Mouse (Mus musculus) kidney, adult 11 months (tissue): ENCODE measurements at regions not wholly inside any gene's neighbourhood (a gene's known extent, or its start where the extent isn't known, plus 50 kb on each side); places are given as distances from the start of the nearest gene placed in this dataset.

Source experiments
- DNase-seq: peaks from one replicate; pipeline ENCODE4 v3.0.0; 2022

DNA sequence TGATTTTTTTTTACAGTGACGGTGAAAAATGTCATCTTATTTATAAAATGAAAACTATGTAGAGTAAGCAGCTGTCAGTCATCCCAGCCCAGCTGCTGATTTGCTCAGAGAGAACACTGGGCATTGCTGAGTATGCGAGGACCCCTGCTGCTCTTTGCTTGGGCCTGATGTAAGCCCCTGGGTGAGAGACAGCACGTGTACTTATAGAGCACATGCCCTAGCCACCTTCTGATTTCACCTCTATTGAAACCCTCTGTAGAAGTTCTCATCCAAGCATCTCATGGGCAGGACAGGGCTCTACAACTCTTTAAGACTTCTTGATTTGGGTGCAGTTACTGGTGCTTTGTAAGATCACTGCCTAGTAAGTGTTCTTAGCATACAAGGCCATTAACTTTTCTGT lies 182.2 kb downstream of the Rab11fip2 start:
- DNase-seq = no peak

DNA sequence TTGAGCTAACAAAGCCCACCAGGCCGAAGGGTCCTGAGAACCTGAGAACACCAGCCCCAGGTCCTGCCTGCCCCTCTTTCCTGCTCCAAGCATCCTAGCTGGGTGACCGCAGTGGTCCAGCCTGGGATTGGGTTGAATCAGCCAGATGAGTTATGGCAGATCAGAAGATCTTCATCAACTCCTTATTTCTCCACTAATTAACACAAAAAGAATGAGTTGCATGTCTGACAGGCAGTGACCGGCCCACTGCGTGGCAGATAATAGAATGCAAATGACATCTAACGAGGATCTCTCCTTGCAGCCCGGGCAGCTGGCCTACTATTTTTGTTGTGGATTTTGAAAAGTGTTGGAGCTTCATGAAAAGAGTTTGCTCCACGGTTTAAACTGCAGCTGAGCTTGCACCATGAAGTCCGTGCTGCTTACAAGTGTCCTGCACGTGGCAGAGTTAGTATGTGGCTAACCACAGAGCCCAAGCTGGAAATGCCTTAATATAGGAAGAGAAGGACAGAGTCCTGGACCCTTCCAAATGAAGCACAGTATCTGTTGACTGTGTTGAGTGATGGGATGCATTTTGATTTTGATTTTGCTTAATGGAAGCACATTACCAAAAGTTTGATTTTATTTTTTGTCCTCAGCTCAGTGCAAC lies 158.9 kb downstream of the Rab11fip2 start:
- no peak for DNase-seq

DNA sequence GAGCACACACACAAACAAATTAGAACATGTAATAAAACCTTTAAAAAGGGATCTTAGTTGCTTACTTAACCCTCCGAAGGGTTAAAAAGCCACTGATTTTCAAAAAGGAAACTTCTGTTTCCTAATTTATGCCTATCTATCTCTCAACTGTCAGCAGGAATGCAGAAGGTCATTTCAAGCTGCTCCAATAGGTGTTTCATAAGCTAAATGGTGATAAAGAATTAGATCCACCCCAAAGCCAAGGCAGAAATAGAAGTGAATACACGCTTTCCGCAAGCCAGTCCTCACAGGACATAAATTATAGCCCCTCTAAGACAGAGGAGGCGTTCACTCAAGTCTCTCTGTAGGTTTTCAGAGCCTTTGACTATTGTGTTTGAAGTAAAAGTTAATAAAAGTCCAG lies 112.2 kb downstream of the Rab11fip2 start:
- DNase-seq = no peak

DNA sequence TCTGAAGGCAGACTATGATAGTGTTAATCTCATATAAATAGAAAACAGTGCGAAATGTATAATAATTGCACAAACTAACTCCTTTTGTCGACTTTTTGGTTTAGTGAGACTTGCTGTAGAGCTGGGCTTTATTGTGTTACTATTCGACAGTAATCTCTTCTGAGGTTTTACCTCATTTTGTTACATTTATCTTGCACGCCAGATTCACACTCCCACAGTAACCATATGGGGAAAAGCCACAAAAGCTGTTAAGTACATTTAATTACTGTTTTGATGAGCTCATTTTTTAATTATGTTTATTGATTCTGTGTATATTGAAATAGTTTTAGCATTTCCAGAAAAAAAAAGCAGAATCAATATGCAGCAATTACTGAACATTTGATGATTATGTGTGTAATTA lies 106.3 kb downstream of the Rab11fip2 start:
- DNase-seq = no peak

DNA sequence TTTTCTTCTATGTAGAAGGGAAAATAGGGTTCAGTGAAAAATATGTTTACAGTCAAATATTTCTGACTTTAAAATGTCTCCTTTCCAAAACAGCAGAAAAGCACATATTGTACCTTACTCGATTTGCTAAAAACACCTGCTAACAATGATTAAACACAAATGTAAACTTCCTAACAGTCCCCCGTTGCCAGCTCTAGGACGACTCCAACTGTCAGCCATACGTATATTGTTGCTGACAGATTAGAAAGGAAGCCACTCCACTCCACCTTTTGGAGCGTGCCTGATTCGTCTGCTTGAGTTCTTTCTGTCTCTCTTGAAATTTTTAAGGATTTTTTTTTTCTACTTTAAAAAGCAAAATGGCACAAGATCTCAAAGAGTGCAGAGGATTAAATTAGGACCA lies 105.8 kb downstream of the Rab11fip2 start:
- DNase-seq = no peak

DNA sequence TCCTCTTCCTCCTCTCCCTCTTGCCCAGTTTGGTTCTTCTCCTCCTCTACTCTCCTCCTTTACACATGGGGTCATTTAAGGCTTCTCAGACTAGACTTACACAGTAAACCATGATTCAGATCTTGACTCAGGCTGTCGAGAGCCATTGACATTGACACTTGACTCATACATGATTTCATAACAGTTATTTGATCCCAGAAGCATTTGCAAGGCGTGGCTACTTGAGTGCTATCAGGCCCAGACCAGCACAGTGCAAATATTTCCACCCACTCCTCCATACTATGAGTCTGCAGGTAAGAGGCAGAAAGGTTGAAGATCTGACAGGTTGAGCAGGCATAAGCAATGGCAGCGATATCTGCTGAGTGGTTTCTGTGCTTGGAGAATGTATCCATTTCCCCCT lies 99.2 kb downstream of the Rab11fip2 start:
- DNase-seq = no peak

DNA sequence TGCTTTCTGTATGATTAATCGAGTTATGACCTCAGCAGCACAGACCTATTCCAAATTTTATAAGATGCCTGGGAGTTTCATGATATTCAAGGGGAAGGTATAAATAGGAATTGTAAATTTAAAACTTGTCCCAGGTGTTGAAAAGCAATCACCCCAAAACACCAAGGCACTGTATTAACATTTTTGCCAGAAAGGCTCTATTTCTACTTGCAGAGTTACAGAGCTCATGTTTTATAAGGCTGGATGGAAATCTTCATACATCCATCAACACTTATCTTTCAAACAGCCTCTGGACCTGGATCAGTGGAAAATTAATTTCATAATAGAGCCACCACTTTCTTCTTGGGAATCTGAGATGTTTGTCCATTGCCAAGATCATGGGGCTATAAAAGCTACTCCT lies 96.6 kb downstream of the Rab11fip2 start:
- no peak for DNase-seq

DNA sequence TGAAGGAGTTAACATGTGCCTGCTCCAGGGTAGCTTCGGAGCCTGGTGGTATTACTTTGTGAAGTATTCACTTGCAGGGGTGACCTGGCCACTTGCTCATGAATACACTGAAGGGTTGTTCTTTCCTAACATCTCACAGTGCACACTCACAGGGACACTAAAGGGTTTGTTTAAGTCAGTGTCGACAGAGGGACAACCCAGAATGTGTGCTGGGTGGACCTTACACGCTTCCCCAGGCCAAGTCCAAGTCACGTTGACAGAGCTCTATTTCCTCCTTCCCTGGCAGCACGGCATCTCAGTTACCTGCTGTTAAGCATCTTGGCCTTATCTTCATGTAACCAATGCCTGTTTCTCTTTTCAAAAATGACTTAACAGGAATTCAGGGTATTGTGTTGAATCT lies 92.8 kb downstream of the Rab11fip2 start:
- DNase-seq = no peak

DNA sequence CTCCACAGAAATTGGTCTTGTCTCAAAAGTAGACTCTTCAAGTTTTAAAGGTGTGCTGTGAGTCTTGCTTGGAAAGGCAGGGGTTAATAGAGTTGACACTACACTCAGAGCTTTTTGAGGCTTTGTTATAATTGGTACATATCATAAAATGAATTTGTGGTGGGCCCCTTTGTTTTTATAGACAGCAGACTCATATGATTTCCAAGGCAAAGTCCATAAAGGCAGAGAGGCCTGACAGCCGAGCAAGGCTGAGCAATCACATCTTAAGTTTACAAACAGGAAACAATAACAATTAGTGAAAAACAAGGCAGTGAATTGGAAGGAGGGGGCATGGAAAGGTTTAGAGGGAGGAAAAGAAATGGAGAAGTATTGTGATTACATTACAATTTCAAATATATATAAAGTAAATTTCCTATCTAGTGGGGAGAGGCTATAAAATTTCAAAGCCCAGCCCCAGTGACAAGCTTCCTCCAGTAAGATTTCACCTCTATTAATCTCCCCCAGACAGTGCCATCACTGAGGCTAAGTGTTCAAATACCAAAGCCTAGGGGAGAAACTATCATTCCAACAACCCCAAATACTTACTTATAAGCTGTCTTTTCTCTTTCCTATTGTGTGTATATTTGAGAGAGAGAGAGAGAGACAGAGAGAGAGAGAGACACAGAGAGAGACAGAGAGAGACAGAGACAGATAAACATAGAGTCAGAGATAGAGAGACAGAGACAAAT lies 91.3 kb downstream of the Rab11fip2 start:
- no peak for DNase-seq
